Mouse (Mus musculus) bone marrow, adult 2 months (tissue): Measurements from ENCODE around the gene Zmym3.

Source experiments
- CTCF ChIP-seq: fragments of 200-500 bp; IDR thresholded peaks from 2 replicates; pipeline ENCODE4 v1.5.1; 2011; ENCODE audit warnings: low read length, control low read depth; ENCODE audit not compliant: control insufficient read depth, insufficient read depth
- POLR2A ChIP-seq: fragments of 200-500 bp; IDR thresholded peaks from 2 replicates; pipeline ENCODE4 v1.6.1; 2011; ENCODE audit warnings: low read depth, mild to moderate bottlenecking, control low read depth, low read length, borderline replicate concordance; ENCODE audit not compliant: control insufficient read depth

DNA sequence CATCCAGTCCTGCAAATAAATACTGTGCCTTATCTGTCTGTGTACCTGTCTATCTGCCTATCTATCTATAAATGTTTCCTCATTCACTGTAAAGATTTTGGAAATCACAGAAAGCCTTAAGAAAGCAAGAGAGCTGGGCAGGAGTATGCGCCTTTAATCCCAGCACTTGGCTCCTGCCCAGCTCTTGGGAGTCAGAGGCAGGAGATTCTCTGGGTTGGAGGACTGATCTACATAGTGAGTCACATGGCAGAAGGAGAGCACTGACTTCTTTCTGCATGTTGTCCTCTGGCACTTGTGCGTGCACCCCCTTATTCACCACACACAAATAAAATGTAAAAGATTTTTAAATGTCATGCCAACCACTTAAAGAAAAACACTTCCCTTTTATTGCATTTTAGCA, 2.8 kb upstream of the Zmym3 start:
- TF ChIP-seq CTCF (no peak), POLR2A (no peak)
